Mouse (Mus musculus): Measurements from ENCODE around the gene Icam5. TPM values are rescaled to one million over a fixed set of nuclear protein-coding genes. Genes with fewer than 3 reads are reported as not detected.
A peak's percentile ranks its signal among the peaks of the same experiment; 100 is the strongest.
"Not testable (repeated sequence)": the region's sequence is repeated elsewhere in the genome, so short reads cannot be mapped to it uniquely, and the experiment has no call there.

Icam5 gene
- polyA plus RNA-seq, 1 experiment = 1.1 TPM

- WGBS = 93% methylated on average over 5 of the region's 5 CpGs
- Histone ChIP-seq H3K4me1 (ENCODE audit: control insufficient read depth, insufficient read depth, insufficient read length) (no peaks in the 10 kb centered on the region), H3K27me3 (ENCODE audit: control insufficient read depth, insufficient read depth, low read length) (no peaks in the 10 kb centered on the region), H3K4me3 (ENCODE audit: extremely low read depth, insufficient read depth, insufficient read length) (no peak overlapping the region), H3K36me3 (ENCODE audit: control insufficient read depth, insufficient read depth, low read length) (no peaks in the 10 kb centered on the region), H3K27ac (ENCODE audit: insufficient read depth, low read length) (no peak overlapping the region)
- TF ChIP-seq CTCF (IDR thresholded peaks at IDR 0.05; ENCODE audit: extremely low read depth, insufficient read depth, insufficient read length, insufficient replicate concordance) (no peak), POLR2A (IDR thresholded peaks at IDR 0.05; ENCODE audit: low read depth, low read length) (no peak)
- DNase-seq (ENCODE audit: low read depth in 1 of 2, low spot score in 2 of 2) = no peak
Observed at GRCm38 (mm10) chr9:20993165-20993898, 38.5 kb upstream of the Icam5 start.

- DNase-seq (ENCODE audit: low read depth in 1 of 2, low spot score in 2 of 2) = no peak
- 80% methylated on average over 3 of the region's 3 CpGs for WGBS
- Histone ChIP-seq H3K27ac (ENCODE audit: insufficient read depth, low read length) (no peak overlapping the region), H3K4me1 (ENCODE audit: control insufficient read depth, insufficient read depth, insufficient read length) (no peaks in the 10 kb centered on the region), H3K36me3 (ENCODE audit: control insufficient read depth, insufficient read depth, low read length) (no peaks in the 10 kb centered on the region), H3K27me3 (ENCODE audit: control insufficient read depth, insufficient read depth, low read length) (no peaks in the 10 kb centered on the region), H3K4me3 (ENCODE audit: extremely low read depth, insufficient read depth, insufficient read length) (no peak overlapping the region)
- no peak for TF ChIP-seq POLR2A (IDR thresholded peaks at IDR 0.05; ENCODE audit: low read depth, low read length)
- no peak for TF ChIP-seq CTCF (IDR thresholded peaks at IDR 0.05; ENCODE audit: extremely low read depth, insufficient read depth, insufficient read length, insufficient replicate concordance)
Observed at GRCm38 (mm10) chr9:20995069-20995468, 36.8 kb upstream of the Icam5 start.

GRCm38 (mm10) chr9:20997065-20997464, 34.8 kb upstream of the Icam5 start:
- TF ChIP-seq CTCF (IDR thresholded peaks at IDR 0.05; ENCODE audit: extremely low read depth, insufficient read depth, insufficient read length, insufficient replicate concordance) = no peak
- TF ChIP-seq POLR2A (IDR thresholded peaks at IDR 0.05; ENCODE audit: low read depth, low read length) = no peak
- H3K27ac ChIP-seq (ENCODE audit: insufficient read depth, low read length) = no peak overlapping the region

GRCm38 (mm10) chr9:20998337-20998736, 33.5 kb upstream of the Icam5 start:
- 83% methylated on average over 1 of the region's 1 CpGs for WGBS
- not testable (repeated sequence) for DNase-seq (ENCODE audit: low read depth in 1 of 2, low spot score in 2 of 2); H3K27ac ChIP-seq (ENCODE audit: insufficient read depth, low read length)

More at GRCm38 (mm10) chr9:20997065-20997464, 34.8 kb upstream of the Icam5 start:
- Histone ChIP-seq H3K36me3 (ENCODE audit: control insufficient read depth, insufficient read depth, low read length) (no peaks in the 10 kb centered on the region), H3K27me3 (ENCODE audit: control insufficient read depth, insufficient read depth, low read length) (no peaks in the 10 kb centered on the region), H3K4me1 (ENCODE audit: control insufficient read depth, insufficient read depth, insufficient read length) (no peaks in the 10 kb centered on the region), H3K4me3 (ENCODE audit: extremely low read depth, insufficient read depth, insufficient read length) (no peak overlapping the region)
- no peak for DNase-seq (ENCODE audit: low read depth in 1 of 2, low spot score in 2 of 2)
- 33% methylated on average over 8 of the region's 8 CpGs for WGBS

GRCm38 (mm10) chr9:21000811-21001210, 31.1 kb upstream of the Icam5 start:
- TF ChIP-seq POLR2A (IDR thresholded peaks at IDR 0.05; ENCODE audit: low read depth, low read length) (no peak), CTCF (IDR thresholded peaks at IDR 0.05; ENCODE audit: extremely low read depth, insufficient read depth, insufficient read length, insufficient replicate concordance) (no peak)
- Histone ChIP-seq H3K27me3 (ENCODE audit: control insufficient read depth, insufficient read depth, low read length) (no peaks in the 10 kb centered on the region), H3K36me3 (ENCODE audit: control insufficient read depth, insufficient read depth, low read length) (0 out of 2 replicates have a peak, but pooled peaks cover 3% of the 10 kb centered on the region), H3K4me1 (ENCODE audit: control insufficient read depth, insufficient read depth, insufficient read length) (no peaks in the 10 kb centered on the region; the same call in 1 of the 2 replicates), H3K27ac (ENCODE audit: insufficient read depth, low read length) (no peak overlapping the region), H3K4me3 (ENCODE audit: extremely low read depth, insufficient read depth, insufficient read length) (no peak overlapping the region)
- no peak for DNase-seq (ENCODE audit: low read depth in 1 of 2, low spot score in 2 of 2)

More at GRCm38 (mm10) chr9:20998337-20998736, 33.5 kb upstream of the Icam5 start:
- H3K4me1 ChIP-seq (ENCODE audit: control insufficient read depth, insufficient read depth, insufficient read length); H3K27me3 ChIP-seq (ENCODE audit: control insufficient read depth, insufficient read depth, low read length); H3K36me3 ChIP-seq (ENCODE audit: control insufficient read depth, insufficient read depth, low read length); H3K4me3 ChIP-seq (ENCODE audit: extremely low read depth, insufficient read depth, insufficient read length): not testable (repeated sequence)

GRCm38 (mm10) chr9:21001651-21002200, 30.1 kb upstream of the Icam5 start:
- no peak for DNase-seq (ENCODE audit: low read depth in 1 of 2, low spot score in 2 of 2)
- Histone ChIP-seq H3K27me3 (ENCODE audit: control insufficient read depth, insufficient read depth, low read length) (no peaks in the 10 kb centered on the region), H3K4me1 (ENCODE audit: control insufficient read depth, insufficient read depth, insufficient read length) (no peaks in the 10 kb centered on the region; the same call in 1 of the 2 replicates), H3K27ac (ENCODE audit: insufficient read depth, low read length) (no peak overlapping the region), H3K4me3 (ENCODE audit: extremely low read depth, insufficient read depth, insufficient read length) (no peak overlapping the region), H3K36me3 (ENCODE audit: control insufficient read depth, insufficient read depth, low read length) (peaks cover 8% of the 10 kb centered on the region; the same call in 1 of the 2 replicates)
- WGBS = 68% methylated on average over 6 of the region's 6 CpGs
- no peak for TF ChIP-seq CTCF (IDR thresholded peaks at IDR 0.05; ENCODE audit: extremely low read depth, insufficient read depth, insufficient read length, insufficient replicate concordance)
- no peak for TF ChIP-seq POLR2A (IDR thresholded peaks at IDR 0.05; ENCODE audit: low read depth, low read length)

GRCm38 (mm10) chr9:21002270-21002626, 29.6 kb upstream of the Icam5 start:
- peak overlapping the region; percentile 76; the same call in 1 of the 2 replicates for H3K27ac ChIP-seq (ENCODE audit: insufficient read depth, low read length)
- no peaks in the 10 kb centered on the region; the same call in 1 of the 2 replicates for H3K4me1 ChIP-seq (ENCODE audit: control insufficient read depth, insufficient read depth, insufficient read length)
- 10% methylated on average over 7 of the region's 7 CpGs for WGBS
- DNase-seq (ENCODE audit: low read depth in 1 of 2, low spot score in 2 of 2) = no peak
- peak overlapping the region; percentile 81 for H3K4me3 ChIP-seq (ENCODE audit: extremely low read depth, insufficient read depth, insufficient read length)
- TF ChIP-seq CTCF (IDR thresholded peaks at IDR 0.05; ENCODE audit: extremely low read depth, insufficient read depth, insufficient read length, insufficient replicate concordance) (no peak), POLR2A (IDR thresholded peaks at IDR 0.05; ENCODE audit: low read depth, low read length) (no peak)
- peaks cover 12% of the 10 kb centered on the region for H3K36me3 ChIP-seq (ENCODE audit: control insufficient read depth, insufficient read depth, low read length)
- H3K27me3 ChIP-seq (ENCODE audit: control insufficient read depth, insufficient read depth, low read length) = no peaks in the 10 kb centered on the region

All from spleen, adult 2 months (tissue).